Mouse (Mus musculus): ENCODE results near the gene Svs6.
A peak's percentile ranks its signal among the peaks of the same experiment; 100 is the strongest.

- peak; percentile 49 for TF ChIP-seq CTCF (IDR thresholded peaks at IDR 0.05)
- TF ChIP-seq EP300 (IDR thresholded peaks at IDR 0.05): no peak
Observed at GRCm38 (mm10) chr2:164358373-164358772, 41.8 kb downstream of the Svs6 start.

All from lung, postnatal 0 days (tissue).